Mouse (Mus musculus) liver, embryonic 14.5 days (tissue): ENCODE measurements around the gene Sft2d2.

ENCODE experiments used
- CTCF ChIP-seq: IDR thresholded peaks from 2 replicates; pipeline ENCODE4 v1.5.1; 2016; ENCODE audit warnings: antibody characterized with exemption, low read depth, control low read depth
- EP300 ChIP-seq: IDR thresholded peaks from 2 replicates; pipeline ENCODE4 v1.6.1; 2016; ENCODE audit warnings: antibody characterized with exemption, low read depth

- no peak for TF ChIP-seq CTCF
- TF ChIP-seq EP300 = no peak
Measured at GRCm38 (mm10) chr1:165183400-165183799, 10.8 kb downstream of the Sft2d2 start.
